Mouse (Mus musculus): ENCODE measurements at regions not wholly inside any gene's neighbourhood (a gene's known extent, or its start where the extent isn't known, plus 50 kb on each side); places are given as distances from the start of the nearest gene placed in this dataset.

- ATAC-seq (ENCODE audit: low FRiP score): 0 out of 2 replicates have a peak, but pooled peaks have one; percentile 7
Observed at GRCm38 (mm10) chr13:106513669-106514068, 423.1 kb downstream of the Ipo11 start.

DNA sequence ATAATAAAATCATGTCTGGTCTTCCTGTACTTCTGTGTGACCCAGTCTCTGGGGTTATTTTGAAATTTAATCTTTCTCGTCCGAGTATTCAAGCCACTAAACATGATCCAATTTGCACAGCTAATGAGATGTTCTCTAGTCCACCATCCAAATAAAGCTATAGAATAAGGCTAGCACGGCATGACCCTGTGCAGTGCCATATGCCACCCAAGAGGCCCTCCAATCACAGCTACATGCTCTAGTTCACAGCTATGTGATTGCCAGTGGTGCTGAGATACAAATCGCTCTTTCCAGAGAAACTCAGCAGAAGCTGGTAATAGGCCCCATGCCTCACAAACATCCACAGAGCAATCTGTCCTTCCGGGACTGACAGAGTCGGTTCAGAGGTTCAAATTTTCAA is 426.3 kb downstream of the Ipo11 start:
- Histone ChIP-seq H3K4me1 (replicated peaks) (no peaks in the 10 kb centered on the region), H3K36me3 (no peaks in the 10 kb centered on the region), H3K9ac (no peak overlapping the region), H3K4me3 (no peak overlapping the region), H3K9me3 (no peaks in the 10 kb centered on the region), H3K27me3 (no peaks in the 10 kb centered on the region), H3K27ac (no peak overlapping the region), H3K4me2 (no peak overlapping the region)
- 78% methylated on average over 6 of the region's 6 CpGs for WGBS
- no peak for ATAC-seq (ENCODE audit: low FRiP score)

More at GRCm38 (mm10) chr13:106513669-106514068, 423.1 kb downstream of the Ipo11 start:
- 66% methylated on average over 4 of the region's 4 CpGs for WGBS
- H3K4me1 ChIP-seq (replicated peaks): no peaks in the 10 kb centered on the region
- H3K4me3 ChIP-seq: no peak overlapping the region
- H3K27ac ChIP-seq: no peak overlapping the region
- no peak overlapping the region for H3K4me2 ChIP-seq
- H3K36me3 ChIP-seq: no peaks in the 10 kb centered on the region
- no peak overlapping the region for H3K9ac ChIP-seq
- H3K27me3 ChIP-seq: no peaks in the 10 kb centered on the region
- no peaks in the 10 kb centered on the region for H3K9me3 ChIP-seq

- H3K36me3 ChIP-seq: no peaks in the 10 kb centered on the region
- H3K4me1 ChIP-seq (replicated peaks): no peaks in the 10 kb centered on the region
- no peaks in the 10 kb centered on the region for H3K9me3 ChIP-seq
- no peak overlapping the region for H3K27ac ChIP-seq
- no peak overlapping the region for H3K4me3 ChIP-seq
- H3K27me3 ChIP-seq: no peaks in the 10 kb centered on the region
- no peak overlapping the region for H3K9ac ChIP-seq
- 91% methylated on average over 6 of the region's 6 CpGs for WGBS
- no peak overlapping the region for H3K4me2 ChIP-seq
- no peak for ATAC-seq (ENCODE audit: low FRiP score)
Observed at GRCm38 (mm10) chr13:106501273-106501672, 435.5 kb downstream of the Ipo11 start.

DNA sequence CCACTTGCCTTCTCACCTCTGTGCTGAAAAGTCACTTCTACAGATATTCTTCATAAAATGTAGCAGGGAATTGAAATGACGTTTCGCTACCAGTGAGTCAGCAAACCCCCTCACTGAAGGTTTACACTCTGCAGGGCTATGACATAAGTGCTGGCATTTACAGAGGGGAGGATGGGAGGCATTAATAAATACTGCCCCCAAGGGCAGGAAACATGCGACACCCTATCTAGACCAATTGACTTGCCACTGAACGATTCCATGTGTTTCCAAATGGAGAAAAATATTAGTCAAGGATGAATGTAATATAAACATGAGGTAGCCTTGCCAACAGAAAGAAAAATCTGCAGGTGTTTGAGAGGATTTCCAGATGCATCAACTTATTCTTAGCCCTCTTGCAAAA is 465.5 kb downstream of the Ipo11 start:
- Histone ChIP-seq H3K4me3 (no peak overlapping the region), H3K4me2 (no peak overlapping the region), H3K36me3 (no peaks in the 10 kb centered on the region), H3K27ac (no peak overlapping the region), H3K9ac (no peak overlapping the region), H3K9me3 (no peaks in the 10 kb centered on the region), H3K27me3 (no peaks in the 10 kb centered on the region), H3K4me1 (replicated peaks) (no peaks in the 10 kb centered on the region)
- ATAC-seq (ENCODE audit: low FRiP score): no peak
- 81% methylated on average over 4 of the region's 4 CpGs for WGBS

- no peaks in the 10 kb centered on the region for H3K36me3 ChIP-seq
- no peak overlapping the region for H3K4me2 ChIP-seq
- H3K9me3 ChIP-seq: no peaks in the 10 kb centered on the region
- 72% methylated on average over 6 of the region's 6 CpGs for WGBS
- H3K9ac ChIP-seq: no peak overlapping the region
- no peaks in the 10 kb centered on the region for H3K4me1 ChIP-seq (replicated peaks)
- H3K27ac ChIP-seq: no peak overlapping the region
- no peak overlapping the region for H3K4me3 ChIP-seq
- no peak for ATAC-seq (ENCODE audit: low FRiP score)
- no peaks in the 10 kb centered on the region for H3K27me3 ChIP-seq
Observed at GRCm38 (mm10) chr13:106454366-106454927, 482.3 kb downstream of the Ipo11 start.

GRCm38 (mm10) chr13:106432165-106432564 is 504.6 kb downstream of the Ipo11 start:
- no peak overlapping the region for H3K27ac ChIP-seq
- H3K4me3 ChIP-seq: no peak overlapping the region
- H3K9ac ChIP-seq: no peak overlapping the region
- no peak for ATAC-seq (ENCODE audit: low FRiP score)
- no peaks in the 10 kb centered on the region for H3K36me3 ChIP-seq
- H3K4me1 ChIP-seq (replicated peaks): no peaks in the 10 kb centered on the region
- H3K4me2 ChIP-seq: no peak overlapping the region
- H3K9me3 ChIP-seq: no peaks in the 10 kb centered on the region
- H3K27me3 ChIP-seq: no peaks in the 10 kb centered on the region
- WGBS: 35% methylated on average over 3 of the region's 3 CpGs

DNA sequence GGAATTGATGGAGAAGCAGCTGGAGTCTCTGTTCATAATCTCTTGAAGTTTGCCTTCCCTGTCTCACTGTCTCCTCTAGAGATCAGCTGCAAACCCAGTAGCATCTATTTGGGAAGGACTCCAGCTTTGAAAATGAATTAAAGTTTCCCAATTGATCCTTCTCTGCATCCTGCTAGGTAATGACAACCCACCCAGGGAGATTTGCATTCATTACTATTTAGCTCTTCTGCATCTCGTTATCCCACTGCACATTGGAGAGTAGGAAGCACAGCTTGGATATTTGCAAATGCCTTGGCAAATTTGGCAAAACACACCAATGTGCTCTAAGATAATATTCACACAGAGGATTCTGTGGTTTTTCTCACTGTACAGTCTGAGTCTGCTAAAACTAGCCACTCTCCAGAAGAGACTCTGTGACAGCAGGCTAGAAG is 530.1 kb downstream of the Ipo11 start:
- no peaks in the 10 kb centered on the region for H3K9me3 ChIP-seq
- H3K36me3 ChIP-seq: no peaks in the 10 kb centered on the region
- no peak overlapping the region for H3K4me2 ChIP-seq
- no peak for ATAC-seq (ENCODE audit: low FRiP score)
- no peak overlapping the region for H3K4me3 ChIP-seq
- no peaks in the 10 kb centered on the region for H3K4me1 ChIP-seq (replicated peaks)
- no peaks in the 10 kb centered on the region for H3K27me3 ChIP-seq
- H3K27ac ChIP-seq: no peak overlapping the region
- 40% methylated on average over 1 of the region's 1 CpGs for WGBS
- H3K9ac ChIP-seq: no peak overlapping the region

DNA sequence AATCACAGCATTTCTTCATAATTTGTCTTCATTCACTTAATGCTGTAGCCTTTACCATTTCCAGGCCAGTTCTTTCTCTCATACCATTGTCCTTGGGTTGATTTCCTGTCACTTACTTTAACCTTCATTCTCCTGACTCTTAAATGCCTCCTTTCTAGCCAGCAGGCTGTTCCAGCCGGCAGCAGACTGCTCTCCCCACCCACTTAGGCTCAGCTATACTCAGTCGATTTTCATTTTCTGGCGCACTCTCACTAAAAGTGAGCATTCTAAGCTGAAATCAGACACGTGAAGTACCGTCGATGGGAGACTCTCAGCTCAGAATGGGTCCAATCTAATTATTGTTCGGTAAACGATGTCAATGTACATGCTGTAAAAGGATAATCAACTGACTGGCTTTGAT is 544.1 kb downstream of the Ipo11 start:
- Histone ChIP-seq H3K27ac (no peak overlapping the region), H3K4me2 (no peak overlapping the region), H3K4me3 (no peak overlapping the region), H3K9ac (no peak overlapping the region), H3K27me3 (no peaks in the 10 kb centered on the region), H3K9me3 (no peaks in the 10 kb centered on the region), H3K36me3 (no peaks in the 10 kb centered on the region), H3K4me1 (replicated peaks) (no peaks in the 10 kb centered on the region)
- 83% methylated on average over 8 of the region's 8 CpGs for WGBS
- no peak for ATAC-seq (ENCODE audit: low FRiP score)

DNA sequence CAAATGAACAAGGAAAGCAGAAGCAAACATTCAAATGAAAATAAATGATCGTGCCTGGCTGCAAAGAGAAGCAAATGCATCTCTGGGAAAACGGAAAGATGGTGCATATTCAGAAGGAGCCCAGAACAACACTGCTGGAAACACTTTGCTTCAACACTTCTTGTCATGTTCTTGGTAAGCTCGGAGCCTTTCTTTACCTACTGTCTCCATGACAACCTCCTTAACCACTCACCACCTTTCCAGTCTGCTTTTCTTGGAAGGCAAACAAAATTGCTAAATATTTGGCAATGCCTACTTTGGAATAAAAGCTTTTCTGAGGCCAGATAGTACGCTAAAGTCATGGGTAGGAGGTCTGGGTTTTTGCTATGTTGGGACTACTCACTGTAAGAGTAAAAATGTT is 548.1 kb downstream of the Ipo11 start:
- ATAC-seq (ENCODE audit: low FRiP score): no peak
- Histone ChIP-seq H3K27me3 (no peaks in the 10 kb centered on the region), H3K9me3 (no peaks in the 10 kb centered on the region), H3K36me3 (no peaks in the 10 kb centered on the region), H3K9ac (no peak overlapping the region), H3K4me2 (no peak overlapping the region), H3K27ac (no peak overlapping the region), H3K4me1 (replicated peaks) (no peaks in the 10 kb centered on the region), H3K4me3 (no peak overlapping the region)
- WGBS: 80% methylated on average over 4 of the region's 4 CpGs

GRCm38 (mm10) chr13:106367589-106367988 is 569.2 kb downstream of the Ipo11 start:
- no peak for ATAC-seq (ENCODE audit: low FRiP score)
- H3K4me3 ChIP-seq: no peak overlapping the region
- no peak overlapping the region for H3K9ac ChIP-seq
- no peak overlapping the region for H3K4me2 ChIP-seq
- no peaks in the 10 kb centered on the region for H3K36me3 ChIP-seq
- no peaks in the 10 kb centered on the region for H3K27me3 ChIP-seq
- no peak overlapping the region for H3K27ac ChIP-seq
- WGBS: 79% methylated on average over 7 of the region's 7 CpGs
- H3K4me1 ChIP-seq (replicated peaks): no peaks in the 10 kb centered on the region
- no peaks in the 10 kb centered on the region for H3K9me3 ChIP-seq

DNA sequence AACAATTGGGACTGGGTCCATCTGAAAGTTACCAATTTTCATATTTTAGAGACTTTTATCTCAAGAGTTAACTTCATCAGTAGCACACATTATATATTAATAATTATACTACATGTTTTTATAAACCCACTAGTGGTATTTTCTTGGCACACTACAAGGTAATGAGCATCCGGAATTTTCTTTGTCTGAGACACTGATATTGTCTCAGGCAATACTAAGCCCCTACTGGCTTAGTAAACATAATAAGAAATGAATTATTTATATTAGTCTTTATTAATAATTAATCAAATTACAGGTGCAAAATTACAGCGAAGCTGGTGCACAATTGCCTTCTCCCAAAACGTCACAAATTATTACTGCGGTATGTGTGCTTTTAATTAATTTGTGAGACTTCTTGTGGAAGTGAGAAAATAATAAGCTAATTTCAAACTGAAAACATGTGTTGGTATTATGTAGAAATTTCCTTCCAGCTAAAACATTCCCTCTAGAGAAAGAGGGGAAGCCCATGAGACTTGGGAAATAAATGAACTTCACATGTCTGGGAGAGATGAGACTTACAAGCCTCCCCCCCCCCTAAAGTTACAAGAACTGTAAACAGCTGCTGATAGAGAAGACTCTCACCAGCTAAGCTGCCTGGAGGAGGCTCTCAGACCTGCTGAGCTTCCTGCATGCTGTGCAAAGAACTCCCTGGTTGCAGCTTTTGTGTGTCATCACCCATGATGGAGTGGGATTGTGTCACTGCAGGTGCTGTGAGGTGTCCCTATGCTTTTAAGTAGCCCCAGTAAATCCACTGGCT is 583.9 kb downstream of the Ipo11 start:
- H3K4me2 ChIP-seq: no peak overlapping the region
- peak; percentile 76 for ATAC-seq (ENCODE audit: low FRiP score)
- H3K4me1 ChIP-seq (replicated peaks): no peaks in the 10 kb centered on the region
- H3K9me3 ChIP-seq: no peaks in the 10 kb centered on the region
- 72% methylated on average over 4 of the region's 4 CpGs for WGBS
- H3K27me3 ChIP-seq: no peaks in the 10 kb centered on the region
- no peak overlapping the region for H3K4me3 ChIP-seq
- H3K9ac ChIP-seq: no peak overlapping the region
- H3K36me3 ChIP-seq: no peaks in the 10 kb centered on the region
- H3K27ac ChIP-seq: no peak overlapping the region

GRCm38 (mm10) chr13:106332025-106332424 is 604.7 kb downstream of the Ipo11 start:
- no peaks in the 10 kb centered on the region for H3K27me3 ChIP-seq
- ATAC-seq (ENCODE audit: low FRiP score): no peak
- no peak overlapping the region for H3K9ac ChIP-seq
- H3K4me3 ChIP-seq: no peak overlapping the region
- no peaks in the 10 kb centered on the region for H3K36me3 ChIP-seq
- H3K4me1 ChIP-seq (replicated peaks): no peaks in the 10 kb centered on the region
- H3K9me3 ChIP-seq: no peaks in the 10 kb centered on the region
- no peak overlapping the region for H3K4me2 ChIP-seq
- H3K27ac ChIP-seq: no peak overlapping the region

DNA sequence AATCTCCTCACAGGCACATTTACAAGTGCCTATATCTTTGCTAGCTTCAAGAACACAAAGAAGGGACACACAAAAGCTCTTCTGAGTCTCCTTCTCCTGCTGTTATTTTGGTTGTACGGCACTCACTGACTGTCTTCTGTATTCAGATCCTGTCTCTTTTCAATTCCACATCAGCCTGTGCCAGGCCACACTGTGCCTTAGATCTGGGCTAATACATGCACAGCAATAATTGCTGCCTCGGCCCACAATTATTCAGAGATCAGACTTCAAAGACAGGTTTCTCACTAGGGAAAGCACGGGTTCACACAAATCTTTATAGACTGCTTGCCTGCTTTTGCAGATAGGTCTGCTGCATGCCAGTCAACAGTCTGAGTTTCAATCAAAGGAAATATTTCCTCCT is 617.8 kb downstream of the Ipo11 start:
- no peaks in the 10 kb centered on the region for H3K36me3 ChIP-seq
- H3K27ac ChIP-seq: no peak overlapping the region
- H3K4me1 ChIP-seq (replicated peaks): no peaks in the 10 kb centered on the region
- no peak for ATAC-seq (ENCODE audit: low FRiP score)
- no peaks in the 10 kb centered on the region for H3K9me3 ChIP-seq
- no peak overlapping the region for H3K4me3 ChIP-seq
- WGBS: 55% methylated on average over 3 of the region's 3 CpGs
- no peak overlapping the region for H3K4me2 ChIP-seq
- no peaks in the 10 kb centered on the region for H3K27me3 ChIP-seq
- no peak overlapping the region for H3K9ac ChIP-seq
